ENCODE assay signal across 23 mouse cellular contexts in the genomic region with DNA sequence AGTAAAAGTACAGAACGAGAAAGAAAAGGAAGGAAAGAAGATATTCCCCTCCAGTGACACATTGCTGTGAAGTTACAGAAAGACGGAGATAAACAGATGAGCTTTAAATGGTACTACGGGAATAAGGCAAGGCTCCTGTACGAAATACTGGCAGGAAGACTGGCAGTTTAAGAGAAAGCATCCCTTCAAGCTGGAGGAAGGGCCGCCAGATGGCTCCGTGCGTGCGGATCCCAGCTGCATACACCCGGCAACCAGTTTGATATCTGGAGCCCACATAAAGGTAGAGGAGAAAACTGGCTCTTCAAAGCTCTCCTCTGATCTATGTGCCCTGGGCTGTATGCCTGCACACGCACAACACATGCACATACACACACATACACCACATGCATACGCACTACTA. TPM values are rescaled to one million over a fixed set of nuclear protein-coding genes. Genes with fewer than 3 reads are reported as not detected.
DNase-seq lines count a peak whose midpoint lies in the region; ATAC-seq and TF ChIP-seq lines count a peak whose summit lies in the region.
"Had no signal": no experiment of that assay in that cellular context is flagged by ENCODE, and none has a peak within 500 bp of the region (broad histone marks: within the 10 kb centered on the region; RNA-seq: fewer than 3 reads in every experiment).

No protein-coding gene starts in this region.

- H3K9me3 ChIP-seq in limb, embryonic 13.5 days: no peaks in the 10 kb centered on the region
- H3K9me3 ChIP-seq in limb, embryonic 10.5 days (replicated peaks): no peaks in the 10 kb centered on the region
- H3K9me3 ChIP-seq: limb, embryonic 15.5 days; midbrain, embryonic 13.5 days; neural tube, embryonic 13.5 days had no signal

- 0 out of 2 replicates have a peak overlapping the region, but pooled peaks have one; percentile 4 for H3K27ac ChIP-seq in gastrocnemius, adult 2 months
- H3K27ac ChIP-seq in limb, embryonic 13.5 days: 0 out of 2 replicates have a peak overlapping the region, but pooled peaks have one; percentile 17
- H3K27ac ChIP-seq in limb, embryonic 10.5 days: no peak overlapping the region
- H3K27ac ChIP-seq: limb, embryonic 15.5 days; liver, embryonic 14.5 days; midbrain, embryonic 13.5 days; neural tube, embryonic 13.5 days had no signal

- no peaks in the 10 kb centered on the region for H3K79me3 ChIP-seq in C2C12 (ENCODE audit: low read depth)

- peaks cover 4% of the 10 kb centered on the region; the same call in 1 of the 2 replicates for H3K4me1 ChIP-seq in limb, embryonic 13.5 days
- peaks cover 27% of the 10 kb centered on the region for H3K4me1 ChIP-seq in limb, embryonic 10.5 days
- H3K4me1 ChIP-seq: midbrain, embryonic 13.5 days had no signal

- intact Hi-C loops in gastrocnemius, adult 2 months (cut with DNase I): no loop called here

- DNase-seq in cerebellum, postnatal 10 days: peak; percentile 44 to 57
- DNase-seq in cerebellum, adult 18-20 months: no peak
- DNase-seq in gastrocnemius, adult 2 months: no peak
- no peak for DNase-seq in gastrocnemius, postnatal 4 days (ENCODE audit: low spot score in 2 of 2)
- no peak for DNase-seq in limb, embryonic 10.5 days (ENCODE audit: low spot score)
- DNase-seq in adrenal gland, postnatal 36 days: no peak
- DNase-seq: adrenal gland, postnatal 10 days; cerebellum, adult 9-11 months; gastrocnemius, postnatal 10 days; kidney, adult 18-20 months; layer of hippocampus, adult 9-11 months; lung, embryonic 14.5 days had no signal

- no peak overlapping the region for H3K4me3 ChIP-seq in gastrocnemius, adult 2 months
- H3K4me3 ChIP-seq in limb, embryonic 13.5 days: no peak overlapping the region
- no peak overlapping the region for H3K4me3 ChIP-seq in limb, embryonic 10.5 days
- peak overlapping the region; percentile 6 for H3K4me3 ChIP-seq in C2C12 (ENCODE audit: insufficient read depth, poor library complexity, severe bottlenecking)
- H3K4me3 ChIP-seq: limb, embryonic 15.5 days; midbrain, embryonic 13.5 days; myocyte; neural tube, embryonic 13.5 days had no signal

- H3K27me3 ChIP-seq in limb, embryonic 13.5 days: no peaks in the 10 kb centered on the region
- no peaks in the 10 kb centered on the region for H3K27me3 ChIP-seq in limb, embryonic 10.5 days (ENCODE audit: low read depth, poor library complexity, severe bottlenecking)
- no peaks in the 10 kb centered on the region for H3K27me3 ChIP-seq in C2C12 (ENCODE audit: control insufficient read depth, insufficient read depth, insufficient read length)
- H3K27me3 ChIP-seq: limb, embryonic 15.5 days; midbrain, embryonic 13.5 days; neural tube, embryonic 13.5 days had no signal

- no peak overlapping the region for H3K9ac ChIP-seq in limb, embryonic 13.5 days
- H3K9ac ChIP-seq: limb, embryonic 15.5 days; liver, embryonic 14.5 days; lung, embryonic 14.5 days; midbrain, embryonic 13.5 days; neural tube, embryonic 13.5 days had no signal

- H3K79me2 ChIP-seq in C2C12 (ENCODE audit: control insufficient read depth, insufficient read depth): no peaks in the 10 kb centered on the region

- no peak for TF ChIP-seq CTCF in gastrocnemius, adult 2 months (IDR thresholded peaks at IDR 0.05)
- no peak for TF ChIP-seq CTCF in C2C12 (IDR thresholded peaks at IDR 0.05; ENCODE audit: control insufficient read depth, insufficient read depth, insufficient read length)

- no peak for ATAC-seq in limb, embryonic 13.5 days (ENCODE audit: low FRiP score, low read depth)
- ATAC-seq: inflammation-experienced regulatory T-cells, adult 6 months; midbrain, embryonic 13.5 days had no signal

- no peak overlapping the region for H3ac ChIP-seq in C2C12 (ENCODE audit: control insufficient read depth, insufficient read length, low read depth)

- no peak overlapping the region for H3K4me2 ChIP-seq in limb, embryonic 13.5 days (replicated peaks)
- H3K4me2 ChIP-seq: limb, embryonic 15.5 days; lung, embryonic 14.5 days; midbrain, embryonic 13.5 days; neural tube, embryonic 13.5 days had no signal

- no peaks in the 10 kb centered on the region for H3K36me3 ChIP-seq in limb, embryonic 13.5 days
- H3K36me3 ChIP-seq in limb, embryonic 10.5 days: no peaks in the 10 kb centered on the region
- no peaks in the 10 kb centered on the region for H3K36me3 ChIP-seq in C2C12 (ENCODE audit: control insufficient read depth, insufficient read depth)
- H3K36me3 ChIP-seq: limb, embryonic 15.5 days; midbrain, embryonic 13.5 days; neural tube, embryonic 13.5 days had no signal

- 52% methylated on average over 11 of the region's 11 CpGs for WGBS in limb, embryonic 13.5 days
- WGBS in limb, embryonic 10.5 days: 78% methylated on average over 11 of the region's 11 CpGs

TF ChIP-seq in C2C12, 6 proteins besides CTCF, POLR2A, EP300 and RAD21:
- no peak for TF ChIP-seq MAX (IDR thresholded peaks at IDR 0.05)
- TF ChIP-seq MYOD1 (IDR thresholded peaks at IDR 0.05; ENCODE audit: control insufficient read depth, insufficient read length, low read depth): no peak
- TF ChIP-seq FOSL1 (IDR thresholded peaks at IDR 0.05; ENCODE audit: insufficient read depth, low read length, poor library complexity, severe bottlenecking): no peak
- no peak for TF ChIP-seq MYOG (IDR thresholded peaks at IDR 0.05; ENCODE audit: control insufficient read depth, extremely low read depth, insufficient read length)
- no peak for TF ChIP-seq CEBPB (IDR thresholded peaks at IDR 0.05; ENCODE audit: low read depth)
- no peak for TF ChIP-seq USF1 (IDR thresholded peaks at IDR 0.05; ENCODE audit: low read depth)

RNA-seq across cellular contexts. Expression of gene Slc1a7, which starts 6.4 kb away (rescaled TPM):
- total RNA-seq in gastrocnemius, adult 2 months (2021): under 1 TPM; 0.10 to 0.17 TPM
- total RNA-seq in gastrocnemius, postnatal 4 days (2021): not detected
- polyA plus RNA-seq in limb, embryonic 13.5 days (2015; fragmentation: Nextera tagmentation; extraction: Ambion mirVana): not detected in 2 replicates
- not detected in 2 replicates for polyA plus RNA-seq in limb, embryonic 10.5 days (2016; fragmentation: Nextera tagmentation; extraction: Ambion mirVana)
- polyA plus RNA-seq in C2C12 (2012; fragmentation: generic; extraction: Trizol): not detected
- total RNA-seq in adrenal gland, postnatal 36 days (2021): under 1 TPM; 0.30 to 0.43 TPM
- total RNA-seq: gastrocnemius, postnatal 10 days; megakaryocyte, adult 5-6 weeks had no signal
- polyA plus RNA-seq: heart, embryonic 14.5 days; inflammation-experienced regulatory T-cells, adult 6 months; kidney, embryonic 16.5 days; midbrain, embryonic 13.5 days; neural tube, embryonic 13.5 days had no signal

RNA-seq across cellular contexts. Expression of gene Cpt2, which starts 51.1 kb away (rescaled TPM):
- total RNA-seq in gastrocnemius, adult 2 months (2021): 100 to 1,000 TPM in 1 of 2 experiments, 10 to 100 TPM in 1; 61.5 to 103 TPM
- 10 to 100 TPM; 47.3 to 51.2 TPM for total RNA-seq in gastrocnemius, postnatal 4 days (2021)
- polyA plus RNA-seq in limb, embryonic 13.5 days (2015; fragmentation: Nextera tagmentation; extraction: Ambion mirVana): 27.1 and 27.4 TPM in 2 replicates
- polyA plus RNA-seq in limb, embryonic 10.5 days (2016; fragmentation: Nextera tagmentation; extraction: Ambion mirVana): 39.7 and 41.6 TPM in 2 replicates
- 18.8 TPM for polyA plus RNA-seq in C2C12 (2012; fragmentation: generic; extraction: Trizol)
- total RNA-seq in adrenal gland, postnatal 36 days (2021): 100 to 1,000 TPM; 146 to 208 TPM

Comparison
In these comparisons a context has a peak if more than half of its experiments do, and no peak if none do; other contexts are left out.
1. DNase-seq: peak in cerebellum, postnatal 10 days (2 of 2); none in cerebellum, adult 18-20 months (0 of 2), gastrocnemius, adult 2 months (single experiment), gastrocnemius, postnatal 4 days (0 of 2), limb, embryonic 10.5 days (single experiment) and adrenal gland, postnatal 36 days (0 of 2).